Mouse (Mus musculus) erythroblast, embryonic 14.5 days (primary cell): ENCODE data around the gene Scn8a.

Source experiments
- GATA1 ChIP-seq: IDR thresholded peaks from 2 replicates; pipeline ENCODE4 v1.6.1; 2012; ENCODE audit warnings: low read length, inconsistent platforms, mixed read lengths
- TAL1 ChIP-seq: IDR thresholded peaks from 3 replicates; pipeline ENCODE4 v1.6.1; 2012; ENCODE audit warnings: low read length, inconsistent platforms, mixed read lengths

GRCm38 (mm10) chr15:101093988-101094387 is 224.3 kb downstream of the Scn8a start:
- TF ChIP-seq TAL1 (no peak), GATA1 (no peak)
